Mouse (Mus musculus): ENCODE data around the gene Prlh.

The Prlh gene

DNA sequence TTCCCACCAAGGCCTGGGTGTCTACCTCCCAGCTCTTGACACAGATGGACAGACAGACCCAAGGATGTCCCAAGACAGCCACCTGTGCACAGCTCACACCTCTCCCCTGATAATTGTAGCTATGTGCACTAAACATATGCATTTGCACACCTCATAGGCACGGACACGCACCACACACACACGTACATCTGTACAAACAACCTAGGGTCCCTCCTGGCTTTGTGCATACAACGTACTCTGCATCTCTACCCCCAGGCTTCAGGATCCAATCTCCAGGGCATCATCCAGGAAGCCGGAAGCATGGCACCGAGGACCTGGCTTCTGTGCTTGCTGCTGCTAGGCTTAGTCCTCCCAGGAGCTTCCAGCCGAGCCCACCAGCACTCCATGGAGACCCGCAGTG, at the start of gene Prlh:
Gene Prlh, plus strand, starts transcription at position 301 of the 400 bp plus-strand sequence.
- no peak for DNase-seq

GRCm38 (mm10) chr1:90903211-90903945, 49.5 kb upstream of the Prlh start:
- DNase-seq = no peak

DNA sequence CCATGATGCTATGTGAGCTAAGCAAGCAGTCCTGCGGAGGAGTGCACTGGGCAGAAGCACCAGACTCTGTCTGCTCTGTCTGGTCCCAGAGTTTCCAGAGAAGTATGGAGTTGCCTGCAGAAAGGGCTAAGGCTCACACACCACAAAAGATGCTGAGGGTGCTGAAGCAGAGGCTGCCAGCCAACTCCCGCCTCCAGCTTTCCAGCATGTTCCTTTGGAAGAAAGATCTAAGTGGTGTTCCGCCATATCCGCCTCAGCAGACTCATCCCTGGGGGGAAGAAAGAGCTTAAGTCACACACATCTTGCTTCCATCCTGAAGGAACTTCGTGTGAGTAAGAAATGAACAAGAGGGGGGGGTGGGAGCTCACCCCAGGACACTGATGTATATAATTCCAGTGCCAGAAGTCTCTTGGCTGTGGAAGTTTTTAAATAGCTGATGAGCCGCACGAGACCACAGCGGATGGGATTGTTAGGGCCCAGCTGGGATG, 48.9 kb upstream of the Prlh start:
- peak; percentile 39 for DNase-seq

DNA sequence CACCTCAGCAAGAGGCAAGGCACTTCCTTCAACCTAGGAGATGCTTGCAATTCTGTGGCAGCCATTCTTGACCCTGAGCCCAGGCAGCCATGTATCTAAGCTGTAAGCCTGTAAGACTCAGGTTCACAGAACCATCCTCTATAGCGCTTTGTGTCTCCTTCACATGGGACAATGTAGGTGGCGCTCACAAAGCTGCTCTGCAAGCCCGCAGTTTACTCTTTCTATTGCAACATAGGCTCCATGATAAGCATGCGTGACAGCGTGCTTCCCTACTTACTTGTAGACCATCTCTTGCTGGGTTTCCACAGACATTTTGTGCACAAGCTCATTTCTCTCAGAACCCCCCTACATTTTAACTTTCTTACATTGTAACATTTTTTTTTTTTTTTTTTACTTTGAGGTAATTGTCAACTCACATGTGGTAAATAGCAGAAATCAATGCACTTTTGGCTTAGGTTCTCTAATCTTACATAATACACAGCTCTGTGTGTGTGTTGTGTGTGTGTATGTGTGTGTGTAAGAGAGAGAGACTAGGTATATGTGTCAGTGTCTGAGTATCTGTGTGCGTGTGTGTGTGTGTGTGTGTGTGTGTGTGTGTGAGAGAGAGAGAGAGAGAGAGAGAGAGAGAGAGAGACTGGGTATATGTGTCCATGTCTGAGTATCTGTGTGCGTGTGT, 48.0 kb upstream of the Prlh start:
- DNase-seq = no peak

- DNase-seq = peak; percentile 25
Observed at GRCm38 (mm10) chr1:90906357-90906756, 46.6 kb upstream of the Prlh start.

- peak; percentile 27 for DNase-seq
Observed at GRCm38 (mm10) chr1:90909161-90909560, 43.7 kb upstream of the Prlh start.

GRCm38 (mm10) chr1:90909631-90910152, 43.2 kb upstream of the Prlh start:
- DNase-seq = no peak

GRCm38 (mm10) chr1:90913231-90913630, 39.7 kb upstream of the Prlh start:
- DNase-seq = no peak

GRCm38 (mm10) chr1:90914948-90915569, 37.8 kb upstream of the Prlh start, which contains the start of gene Mlph:
Gene Mlph, plus strand, starts transcription at chr1:90915085.
- peak; percentile 34 for DNase-seq

- no peak for DNase-seq
Observed at GRCm38 (mm10) chr1:90917509-90917908, 35.4 kb upstream of the Prlh start.

DNA sequence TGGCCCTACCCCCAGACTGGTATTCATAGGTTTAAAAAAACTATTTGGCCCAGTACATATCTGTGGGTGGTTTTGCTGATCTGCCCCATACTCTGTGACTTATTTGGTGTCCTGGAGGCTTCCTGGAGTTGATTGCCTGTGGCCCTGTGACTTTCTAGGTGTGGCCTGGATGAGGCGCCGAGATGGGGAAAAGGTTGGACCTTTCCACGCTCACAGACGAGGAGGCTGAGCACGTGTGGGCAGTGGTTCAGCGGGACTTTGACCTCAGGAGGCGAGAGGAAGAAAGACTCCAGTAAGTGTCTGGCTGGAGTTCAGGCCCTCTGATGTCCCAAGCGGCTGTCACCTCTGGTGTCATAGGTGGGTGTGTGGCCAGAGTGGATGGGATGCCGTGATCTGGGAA, 31.2 kb upstream of the Prlh start:
- DNase-seq = no peak

DNA sequence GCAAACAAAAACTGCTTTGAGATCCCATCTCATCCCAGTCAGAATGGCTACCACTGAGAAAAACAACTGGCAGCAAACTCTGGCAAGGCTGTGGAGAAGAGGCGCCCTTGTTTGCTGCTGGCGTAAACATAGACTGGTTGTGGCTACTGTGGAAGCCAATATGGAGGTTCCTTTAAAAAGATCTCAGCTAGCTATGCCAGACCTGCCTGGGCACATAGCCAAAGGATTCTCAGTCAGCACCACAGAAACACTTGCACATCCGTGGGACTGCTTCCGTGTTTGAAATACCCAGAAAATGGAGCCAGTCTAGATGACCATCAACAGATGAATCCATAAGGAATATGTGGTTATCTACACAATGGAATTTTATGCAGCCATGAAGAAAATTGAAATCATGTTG, 26.9 kb upstream of the Prlh start:
- no peak for DNase-seq

DNA sequence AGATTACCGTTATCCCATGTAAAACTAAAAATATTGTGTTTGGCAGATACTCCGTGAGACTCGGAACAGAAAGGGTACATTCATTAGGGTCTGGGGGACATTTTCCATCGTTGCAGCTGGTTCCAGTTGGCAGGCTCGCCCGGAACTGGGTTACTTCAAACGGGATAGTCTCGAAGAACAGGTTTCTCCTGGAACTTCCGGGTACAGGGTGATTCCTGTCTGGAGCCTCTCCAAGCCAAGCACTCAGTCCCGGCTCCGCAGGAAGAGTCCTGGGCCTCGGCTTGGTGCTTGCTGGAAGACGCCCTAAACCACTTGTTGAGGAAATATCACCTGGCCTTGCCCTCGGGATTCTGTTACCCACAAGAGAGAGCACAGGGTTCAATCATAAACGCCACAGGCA, 25.6 kb upstream of the Prlh start:
- no peak for DNase-seq

DNA sequence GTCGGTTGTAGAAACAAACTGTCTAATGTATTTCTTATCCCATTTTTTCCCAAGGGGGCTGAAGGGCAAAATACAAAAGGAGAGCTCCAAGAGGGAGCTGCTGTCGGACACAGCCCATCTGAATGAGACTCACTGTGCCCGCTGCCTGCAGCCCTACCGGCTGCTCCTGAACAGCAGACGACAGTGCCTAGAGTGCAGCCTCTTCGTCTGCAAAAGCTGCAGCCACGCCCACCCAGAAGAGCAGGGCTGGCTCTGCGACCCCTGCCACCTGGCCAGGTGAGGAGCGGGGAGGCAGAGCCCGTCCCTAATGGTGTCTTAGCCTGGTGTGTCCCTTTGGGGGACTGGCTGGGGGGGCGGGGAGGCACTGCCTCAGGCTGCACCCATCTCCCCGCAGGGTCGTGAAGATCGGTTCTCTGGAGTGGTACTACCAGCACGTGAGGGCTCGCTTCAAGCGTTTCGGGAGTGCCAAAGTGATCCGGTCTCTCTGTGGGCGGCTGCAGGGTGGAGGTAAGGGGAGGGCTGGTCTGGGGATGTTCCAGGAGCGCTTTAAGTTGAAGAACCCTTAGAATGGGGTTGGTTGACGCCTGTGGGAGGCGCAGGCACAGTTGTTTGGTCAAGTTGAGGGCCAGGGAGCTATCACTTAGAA, 24.9 kb upstream of the Prlh start:
- no peak for DNase-seq

DNA sequence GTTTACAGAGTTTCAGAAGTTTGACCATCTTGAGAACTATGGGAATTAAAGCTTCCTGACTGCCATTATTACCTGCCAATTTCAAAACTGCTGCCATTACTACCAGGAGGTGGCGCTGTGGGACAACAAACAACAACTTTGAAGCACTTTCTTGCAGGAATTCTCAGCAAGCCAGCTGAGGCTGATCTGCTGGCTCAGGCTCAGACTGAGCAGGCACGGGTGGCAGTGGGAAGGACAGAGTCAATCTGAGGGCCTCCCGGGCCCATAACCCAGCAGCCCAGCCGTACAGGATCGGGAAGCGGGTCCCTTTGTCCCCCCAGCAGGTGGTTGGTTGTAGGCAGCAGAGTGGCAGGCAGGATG, 24.4 kb upstream of the Prlh start:
- peak; percentile 92 for DNase-seq

- DNase-seq = no peak
Observed at GRCm38 (mm10) chr1:90933001-90933400, 19.9 kb upstream of the Prlh start.

DNA sequence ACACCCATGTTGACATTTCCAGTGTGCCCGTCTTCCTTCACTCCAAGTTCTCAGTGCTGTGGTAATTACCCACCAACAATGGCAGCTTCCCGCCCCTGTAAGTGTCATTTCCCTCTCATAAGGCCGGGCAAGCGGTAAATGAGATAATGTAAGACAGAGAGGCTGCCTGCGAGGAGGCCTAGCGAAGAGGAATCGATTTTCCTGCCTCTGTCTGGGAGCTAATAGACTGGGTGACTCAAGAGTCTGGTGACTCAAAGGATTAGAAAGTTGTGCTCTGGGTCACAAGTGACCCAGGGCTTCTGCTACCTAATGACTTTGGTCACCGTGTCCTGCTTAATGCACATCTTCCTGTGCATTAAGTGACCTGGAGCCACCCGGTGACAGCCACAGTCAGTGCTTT, 15.9 kb upstream of the Prlh start:
- no peak for DNase-seq

- no peak for DNase-seq
Observed at GRCm38 (mm10) chr1:90939980-90940379, 12.9 kb upstream of the Prlh start.

DNA sequence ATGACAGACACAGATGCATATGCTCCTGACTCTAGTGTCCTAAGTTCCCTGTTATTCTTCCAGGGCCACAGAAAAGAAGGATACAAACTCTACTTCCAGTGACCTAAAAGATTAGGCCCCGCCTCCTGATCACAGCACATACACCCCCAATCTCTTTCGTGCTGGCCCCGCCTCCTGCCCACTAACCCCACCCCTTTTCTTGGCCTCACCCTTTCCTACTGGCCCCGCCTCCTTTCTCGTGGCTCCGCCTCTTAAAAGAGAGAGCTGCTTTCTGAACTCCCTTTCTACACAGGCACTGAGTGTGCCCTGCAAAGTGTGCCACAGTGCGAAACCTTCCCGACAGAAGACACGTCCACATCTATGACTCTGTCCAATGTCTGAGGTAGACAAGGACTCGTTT, 7.7 kb upstream of the Prlh start:
- no peak for DNase-seq

DNA sequence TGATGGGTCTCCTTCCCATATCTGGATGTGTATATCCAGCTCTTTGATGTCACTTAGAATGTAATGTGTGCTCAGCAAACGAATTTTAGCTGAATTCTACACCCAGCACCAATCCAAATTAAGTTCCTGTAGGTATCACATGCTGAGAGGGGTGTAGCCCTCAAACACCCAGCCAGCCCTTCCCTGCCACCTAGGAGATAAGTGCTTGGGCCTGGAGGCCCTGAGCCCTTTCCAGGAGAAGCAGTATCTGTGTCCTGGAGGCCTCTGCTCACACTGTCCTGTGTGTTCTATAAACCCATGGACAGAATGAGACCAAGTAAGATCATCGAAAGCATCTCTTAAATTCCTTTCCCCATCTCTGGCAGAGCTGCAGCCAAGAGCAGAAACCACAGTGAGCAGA, 5.7 kb upstream of the Prlh start:
- DNase-seq = no peak

GRCm38 (mm10) chr1:90949309-90949708, 3.6 kb upstream of the Prlh start:
- no peak for DNase-seq

- DNase-seq = no peak
Observed at GRCm38 (mm10) chr1:90951670-90952069, 1.2 kb upstream of the Prlh start.

DNA sequence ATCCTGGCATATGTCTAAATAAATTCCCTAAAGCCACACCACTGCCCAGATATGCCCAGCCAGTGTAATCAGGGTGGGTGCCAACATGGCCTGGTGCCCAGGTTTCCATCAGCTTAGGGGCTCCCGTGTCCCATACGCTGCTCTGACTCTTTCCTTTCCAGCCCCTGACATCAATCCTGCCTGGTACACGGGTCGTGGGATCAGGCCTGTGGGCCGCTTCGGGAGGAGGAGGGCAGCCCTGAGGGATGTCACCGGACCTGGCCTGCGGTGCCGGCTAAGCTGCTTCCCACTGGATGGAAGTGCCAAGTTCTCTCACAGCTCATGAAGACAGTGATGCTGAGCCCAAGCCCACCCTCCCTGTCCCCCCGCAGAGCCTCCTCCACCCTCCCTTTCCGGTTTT, 780 bp downstream of the Prlh start:
- peak; percentile 33 for DNase-seq

Data from right cerebral cortex, postnatal 4 days (tissue).